Mouse (Mus musculus) lung, embryonic 15.5 days (tissue): ENCODE measurements at regions not wholly inside any gene's neighbourhood (a gene's known extent, or its start where the extent isn't known, plus 50 kb on each side); places are given as distances from the start of the nearest gene placed in this dataset.

Source experiments
- ATAC-seq: fragments of 200-750 bp; cut with Nextera tagmentation; 2 replicates; pipeline ENCODE4 v1.8.0; 2017; ENCODE audit warnings: moderate number of reproducible peaks, borderline replicate concordance; ENCODE audit not compliant: low FRiP score, low TSS enrichment; ENCODE audit errors: extremely low read depth
- H3K27ac ChIP-seq: fragments of 300-500 bp; sonication (generic); 2 replicates; pipeline ENCODE4 v1.5.1; 2015; ENCODE audit warnings: moderate library complexity, mild to moderate bottlenecking, inconsistent platforms
- H3K27me3 ChIP-seq: fragments of 300-500 bp; sonication (generic); 2 replicates; pipeline ENCODE4 v1.6.1; 2015; ENCODE audit warnings: inconsistent platforms
- H3K36me3 ChIP-seq: fragments of 300-500 bp; sonication (generic); 2 replicates; pipeline ENCODE4 v1.6.1; 2015; ENCODE audit warnings: inconsistent platforms
- H3K4me1 ChIP-seq: fragments of 300-500 bp; sonication (generic); 2 replicates; pipeline ENCODE4 v1.6.1; 2015; ENCODE audit warnings: inconsistent platforms
- H3K4me2 ChIP-seq: fragments of 300-500 bp; sonication (generic); 2 replicates; pipeline ENCODE4 v1.6.1; 2015; ENCODE audit warnings: inconsistent platforms, mild to moderate bottlenecking, moderate library complexity
- H3K4me3 ChIP-seq: fragments of 300-500 bp; sonication (generic); 2 replicates; pipeline ENCODE4 v1.5.1; 2015; ENCODE audit warnings: mild to moderate bottlenecking, inconsistent platforms
- H3K9ac ChIP-seq: fragments of 300-500 bp; sonication (generic); 2 replicates; pipeline ENCODE4 v1.6.1; 2015; ENCODE audit warnings: inconsistent platforms
- H3K9me3 ChIP-seq: fragments of 300-500 bp; sonication (generic); 2 replicates; pipeline ENCODE4 v1.6.1; 2016; ENCODE audit warnings: inconsistent platforms
- WGBS: fragments of 180-500 bp; shearing (Covaris S2); methylation state at CpG from one replicate; pipeline ENCODE4 v1.1.7; 2015; 5-methylcytosine and 5-hydroxymethylcytosine counted together

DNA sequence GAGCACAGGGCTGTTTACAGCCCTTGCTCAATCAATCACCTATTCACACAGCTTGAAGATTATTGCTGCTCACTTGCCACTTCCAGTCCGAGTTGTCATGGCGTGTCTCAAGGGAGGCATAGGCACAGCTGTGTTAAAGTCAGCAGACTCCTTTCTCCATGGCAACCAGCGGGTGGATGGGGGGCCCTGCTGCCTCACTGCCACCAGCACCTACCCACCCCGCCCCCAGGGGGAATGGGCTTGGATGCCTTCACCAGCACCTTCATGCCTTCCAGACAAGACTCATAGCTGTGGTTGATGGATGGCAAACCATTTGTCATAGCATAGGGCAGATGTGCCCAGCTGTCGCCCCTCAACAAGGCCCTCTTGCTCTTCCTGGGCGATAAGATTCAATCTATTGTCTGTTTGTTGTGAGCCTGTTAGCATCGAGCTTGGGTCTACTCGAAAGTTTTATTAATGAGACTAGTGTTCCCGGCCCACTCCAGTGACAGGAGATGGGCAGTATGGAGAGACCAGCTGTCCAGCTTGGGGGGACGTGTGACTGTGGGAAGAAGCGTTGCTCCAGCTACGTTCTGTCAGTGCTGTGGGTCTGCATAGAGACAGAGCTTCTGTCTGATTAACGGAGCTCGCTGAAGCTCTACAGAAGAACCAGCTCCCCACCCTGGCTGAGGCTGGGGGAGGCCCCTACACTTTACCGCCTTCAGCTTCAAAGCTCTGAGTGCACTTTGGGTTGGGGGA lies 475.7 kb upstream of the Kcnab2 start:
- Histone ChIP-seq H3K27ac (no peak overlapping the region), H3K4me1 (no peaks in the 10 kb centered on the region), H3K27me3 (no peaks in the 10 kb centered on the region), H3K9ac (no peak overlapping the region), H3K9me3 (no peaks in the 10 kb centered on the region), H3K36me3 (no peaks in the 10 kb centered on the region), H3K4me2 (no peak overlapping the region), H3K4me3 (no peak overlapping the region)
- no peak for ATAC-seq
- WGBS, result 26% methylated on average over 15 of the region's 15 CpGs

DNA sequence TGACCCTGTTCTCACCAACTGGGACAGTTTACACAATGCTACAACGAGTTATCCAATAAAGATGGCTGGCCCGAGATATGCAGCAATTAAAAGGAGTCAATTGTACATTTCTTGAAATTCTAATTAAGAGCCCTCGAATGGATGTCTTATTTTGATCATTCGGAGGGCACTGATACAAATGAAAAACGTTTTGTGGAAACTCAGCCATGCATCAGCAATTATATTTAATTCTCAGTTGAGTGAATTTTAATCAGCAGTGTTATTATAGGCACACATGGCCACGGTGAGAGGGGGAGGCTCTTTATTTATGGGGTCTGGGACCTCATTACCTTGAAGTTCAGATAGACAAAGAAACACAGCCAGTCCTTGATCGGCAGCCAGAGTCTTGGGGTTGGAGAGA lies 471.3 kb upstream of the Kcnab2 start:
- H3K4me1 ChIP-seq, result no peaks in the 10 kb centered on the region
- no peaks in the 10 kb centered on the region for H3K9me3 ChIP-seq
- H3K27me3 ChIP-seq, result no peaks in the 10 kb centered on the region
- H3K9ac ChIP-seq, result no peak overlapping the region
- 68% methylated on average over 7 of the region's 7 CpGs for WGBS
- no peak overlapping the region for H3K27ac ChIP-seq
- no peaks in the 10 kb centered on the region for H3K36me3 ChIP-seq
- no peak overlapping the region for H3K4me3 ChIP-seq
- no peak for ATAC-seq
- no peak overlapping the region for H3K4me2 ChIP-seq

DNA sequence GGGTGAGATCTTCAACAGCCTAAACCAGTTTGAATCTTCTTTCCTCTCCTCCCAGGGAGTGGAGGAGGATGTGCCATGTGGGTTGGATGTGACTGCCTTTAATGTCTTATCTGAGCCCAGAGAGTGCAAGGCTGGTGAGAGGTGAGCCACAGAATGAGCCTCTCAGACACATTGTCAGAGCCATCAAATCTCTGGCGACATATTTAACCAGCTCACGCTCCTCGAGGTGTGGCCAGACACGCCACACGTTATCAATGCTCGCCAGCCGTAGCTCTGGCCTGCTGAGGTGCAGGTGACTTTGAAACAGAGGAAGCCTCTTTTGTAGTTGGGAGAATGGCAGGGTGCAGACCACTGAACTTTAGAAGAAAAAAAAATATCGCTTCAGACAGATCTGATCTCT lies 463.5 kb upstream of the Kcnab2 start:
- Histone ChIP-seq H3K9me3 (no peaks in the 10 kb centered on the region), H3K9ac (no peak overlapping the region), H3K4me2 (no peak overlapping the region), H3K36me3 (no peaks in the 10 kb centered on the region), H3K4me3 (no peak overlapping the region), H3K27me3 (no peaks in the 10 kb centered on the region), H3K4me1 (no peaks in the 10 kb centered on the region), H3K27ac (no peak overlapping the region)
- WGBS, result 80% methylated on average over 8 of the region's 8 CpGs
- ATAC-seq, result no peak

DNA sequence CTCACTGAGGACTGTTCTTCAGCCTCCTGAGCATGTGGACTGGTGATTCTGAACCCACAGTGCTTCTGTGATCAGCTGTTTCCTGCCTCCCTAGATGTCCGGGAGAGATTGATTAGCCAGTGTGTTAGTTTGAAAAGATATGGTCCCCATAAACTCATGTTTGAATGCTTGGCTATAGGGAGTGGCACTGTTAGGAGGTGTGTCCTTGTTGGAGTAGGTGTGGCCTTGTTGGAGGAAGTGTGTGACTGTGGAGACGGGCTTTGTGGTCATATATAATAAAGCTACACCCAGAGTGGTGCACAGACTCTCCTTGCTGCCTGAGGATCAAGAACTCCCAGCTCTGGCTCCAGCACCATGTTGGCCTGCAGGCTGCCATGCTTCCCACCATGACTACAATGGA lies 458.9 kb upstream of the Kcnab2 start:
- H3K27ac ChIP-seq, result no peak overlapping the region
- no peak overlapping the region for H3K9ac ChIP-seq
- no peaks in the 10 kb centered on the region for H3K4me1 ChIP-seq
- no peaks in the 10 kb centered on the region for H3K36me3 ChIP-seq
- H3K4me3 ChIP-seq, result no peak overlapping the region
- no peak overlapping the region for H3K4me2 ChIP-seq
- 70% methylated on average over 2 of the region's 2 CpGs for WGBS
- H3K9me3 ChIP-seq, result no peaks in the 10 kb centered on the region
- H3K27me3 ChIP-seq, result no peaks in the 10 kb centered on the region
- no peak for ATAC-seq

DNA sequence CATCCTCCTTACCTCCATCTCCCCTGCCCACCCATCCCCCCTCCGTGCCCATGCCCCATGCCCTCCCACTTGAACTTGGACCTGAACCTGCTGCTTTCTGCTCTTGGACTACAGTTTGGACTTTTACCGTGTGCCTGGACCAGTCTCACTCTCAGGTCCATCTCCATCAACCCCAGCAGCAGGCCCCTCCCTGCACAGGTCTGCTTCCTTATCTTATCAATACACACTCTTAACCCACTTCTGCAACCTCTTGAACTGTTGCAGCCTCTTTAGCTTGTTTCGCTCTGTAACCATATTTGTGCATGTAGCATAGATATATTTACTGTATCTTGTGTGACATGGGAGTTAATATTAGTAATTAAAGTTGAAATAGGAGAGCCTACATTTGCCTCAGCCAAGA lies 457.8 kb upstream of the Kcnab2 start:
- Histone ChIP-seq H3K36me3 (no peaks in the 10 kb centered on the region), H3K4me2 (no peak overlapping the region), H3K27ac (no peak overlapping the region), H3K4me1 (no peaks in the 10 kb centered on the region), H3K27me3 (no peaks in the 10 kb centered on the region), H3K9me3 (no peaks in the 10 kb centered on the region), H3K4me3 (no peak overlapping the region), H3K9ac (no peak overlapping the region)
- ATAC-seq, result no peak
- WGBS, result 69% methylated on average over 3 of the region's 3 CpGs

DNA sequence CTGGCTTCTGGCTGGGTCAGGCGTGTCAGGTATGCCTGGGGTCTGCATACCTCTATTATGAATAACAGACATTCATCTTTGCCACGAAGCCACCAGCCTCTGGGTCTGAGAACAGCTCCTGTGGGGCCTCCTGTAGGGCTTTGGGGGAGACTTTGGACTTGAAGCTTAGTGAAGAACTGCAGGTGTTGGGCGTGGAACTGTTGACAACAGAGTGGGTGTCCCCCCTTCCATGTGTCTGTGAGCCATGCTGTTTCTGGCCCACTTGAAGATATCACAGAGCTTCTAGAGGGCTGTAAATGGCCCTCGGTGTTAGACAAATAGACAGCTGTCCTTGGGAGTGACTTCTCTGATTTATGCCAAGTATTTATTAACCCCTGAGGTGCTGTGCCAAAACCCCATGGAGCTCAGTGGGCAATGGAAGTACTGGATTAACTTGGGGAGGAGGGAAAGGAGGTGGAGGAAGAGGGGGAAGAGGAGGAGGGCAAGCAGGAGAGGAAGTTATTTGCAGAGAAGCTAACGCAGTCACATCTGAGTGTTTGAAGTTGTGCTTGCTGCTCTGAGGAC lies 450.8 kb upstream of the Kcnab2 start:
- Histone ChIP-seq H3K27ac (no peak overlapping the region), H3K36me3 (no peaks in the 10 kb centered on the region), H3K27me3 (no peaks in the 10 kb centered on the region), H3K9ac (no peak overlapping the region), H3K4me2 (no peak overlapping the region), H3K4me3 (no peak overlapping the region), H3K9me3 (no peaks in the 10 kb centered on the region), H3K4me1 (no peaks in the 10 kb centered on the region)
- no peak for ATAC-seq
- WGBS, result 36% methylated on average over 5 of the region's 5 CpGs

DNA sequence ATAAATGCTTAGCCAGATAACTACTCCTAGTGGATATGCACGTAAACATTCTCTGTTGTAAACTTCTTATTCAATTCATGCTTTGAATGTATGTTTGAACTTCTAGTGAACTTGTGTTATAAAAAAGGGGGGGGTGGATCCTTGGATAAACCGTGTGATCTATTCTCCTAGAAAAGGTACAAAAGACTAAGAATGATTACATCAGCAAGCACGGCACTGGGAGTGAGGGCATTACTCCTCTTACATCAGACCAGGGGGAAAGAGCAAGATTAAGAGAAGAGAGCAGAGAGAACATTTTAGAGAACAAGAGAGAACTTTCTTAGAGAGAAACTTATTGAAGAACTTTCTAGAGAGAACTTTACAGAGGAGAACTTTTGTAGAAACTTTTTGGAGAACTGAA lies 442.6 kb upstream of the Kcnab2 start:
- Histone ChIP-seq H3K4me1 (no peaks in the 10 kb centered on the region), H3K27ac (no peak overlapping the region), H3K4me2 (no peak overlapping the region), H3K36me3 (no peaks in the 10 kb centered on the region), H3K27me3 (no peaks in the 10 kb centered on the region), H3K9ac (no peak overlapping the region), H3K4me3 (no peak overlapping the region), H3K9me3 (no peaks in the 10 kb centered on the region)
- 65% methylated on average over 3 of the region's 3 CpGs for WGBS
- no peak for ATAC-seq

DNA sequence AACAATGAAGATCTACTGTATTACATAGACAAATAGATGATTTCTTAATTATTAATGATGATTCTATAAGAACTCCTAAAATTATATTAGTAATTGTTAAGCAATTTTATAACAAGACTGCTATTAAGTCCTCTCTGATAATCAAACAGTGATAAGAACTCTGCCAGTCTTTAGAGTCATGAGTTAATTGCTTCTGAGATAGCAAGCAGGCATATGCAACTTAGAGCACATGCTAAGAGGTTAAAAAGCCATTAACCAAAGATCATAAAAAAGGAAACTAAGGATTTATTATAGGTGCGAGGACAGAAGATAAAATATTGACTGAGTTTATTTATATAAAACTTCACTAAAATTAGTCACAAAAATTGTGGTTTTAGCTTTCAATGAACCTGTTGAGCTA lies 442.2 kb upstream of the Kcnab2 start:
- no peaks in the 10 kb centered on the region for H3K9me3 ChIP-seq
- H3K36me3 ChIP-seq, result no peaks in the 10 kb centered on the region
- no peak overlapping the region for H3K4me3 ChIP-seq
- H3K27me3 ChIP-seq, result no peaks in the 10 kb centered on the region
- no peak for ATAC-seq
- H3K27ac ChIP-seq, result no peak overlapping the region
- H3K4me1 ChIP-seq, result no peaks in the 10 kb centered on the region
- 64% methylated on average over 1 of the region's 1 CpGs for whole genome bisulfite sequencing
- H3K4me2 ChIP-seq, result no peak overlapping the region
- H3K9ac ChIP-seq, result no peak overlapping the region

DNA sequence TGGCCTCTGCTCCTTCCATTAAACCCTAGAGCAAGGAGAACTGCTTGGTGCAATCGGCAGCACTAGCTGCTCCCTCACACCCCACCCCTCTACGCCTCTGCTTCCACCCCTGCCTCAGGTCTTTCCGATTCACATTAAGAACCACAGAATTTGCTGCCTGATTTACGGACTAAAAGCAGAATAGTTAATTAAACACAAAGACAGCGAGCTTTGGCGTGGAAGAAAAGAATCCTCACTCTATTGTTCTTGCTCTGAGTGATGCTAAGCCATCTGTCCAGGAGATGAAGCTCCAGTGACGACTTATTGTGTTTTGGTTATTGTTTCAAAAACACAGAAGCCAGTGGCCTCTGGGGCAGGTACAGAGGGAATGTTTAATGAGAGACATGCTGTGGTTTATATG lies 438.9 kb upstream of the Kcnab2 start:
- no peaks in the 10 kb centered on the region for H3K9me3 ChIP-seq
- no peak for ATAC-seq
- no peak overlapping the region for H3K27ac ChIP-seq
- H3K4me2 ChIP-seq, result no peak overlapping the region
- WGBS, result 45% methylated on average over 7 of the region's 7 CpGs
- H3K4me3 ChIP-seq, result no peak overlapping the region
- H3K9ac ChIP-seq, result no peak overlapping the region
- no peaks in the 10 kb centered on the region for H3K36me3 ChIP-seq
- no peaks in the 10 kb centered on the region for H3K27me3 ChIP-seq
- no peaks in the 10 kb centered on the region for H3K4me1 ChIP-seq

DNA sequence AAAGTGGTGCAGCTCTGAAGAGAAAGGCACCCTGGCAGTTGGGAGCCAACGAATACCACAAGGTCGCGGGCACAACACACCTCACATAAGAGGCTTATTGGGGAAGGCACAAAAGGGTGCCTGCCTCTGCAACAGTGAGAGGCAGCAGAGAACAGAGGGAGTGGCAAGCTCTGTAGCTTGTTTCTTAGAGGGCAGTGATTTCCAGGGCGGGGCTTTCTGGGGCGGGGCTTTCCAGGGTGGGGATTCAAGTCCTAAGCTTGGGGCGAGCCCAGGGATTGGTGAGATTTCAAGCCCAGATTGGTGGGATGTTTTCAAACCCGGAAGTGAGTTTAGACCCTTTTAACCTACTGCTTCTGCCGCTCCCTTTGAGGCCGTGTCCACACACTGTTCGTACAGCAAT lies 435.8 kb upstream of the Kcnab2 start:
- no peak overlapping the region for H3K9ac ChIP-seq
- H3K36me3 ChIP-seq, result no peaks in the 10 kb centered on the region
- no peak overlapping the region for H3K4me3 ChIP-seq
- no peaks in the 10 kb centered on the region for H3K27me3 ChIP-seq
- ATAC-seq, result no peak
- no peak overlapping the region for H3K4me2 ChIP-seq
- H3K4me1 ChIP-seq, result no peaks in the 10 kb centered on the region
- 34% methylated on average over 10 of the region's 10 CpGs for WGBS
- H3K9me3 ChIP-seq, result no peaks in the 10 kb centered on the region
- no peak overlapping the region for H3K27ac ChIP-seq

DNA sequence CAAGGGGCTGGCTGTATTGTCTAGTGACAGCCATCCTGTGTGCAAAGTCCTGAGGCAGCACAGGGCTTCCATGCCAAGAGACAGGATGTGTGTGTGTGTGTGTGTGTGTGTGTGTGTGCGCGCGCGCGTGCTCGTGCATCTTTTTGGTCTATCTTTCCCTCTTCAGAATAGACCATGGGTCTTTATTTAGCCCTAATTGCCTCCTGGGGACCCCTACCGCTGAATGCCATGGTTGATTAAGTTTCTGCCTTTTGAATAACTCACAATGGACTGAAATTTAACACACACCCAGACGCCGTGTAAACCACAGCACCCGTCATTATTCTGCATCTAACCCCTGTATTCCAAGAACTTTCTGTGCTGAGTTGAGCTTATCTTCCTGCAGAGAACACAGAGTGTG lies 435.2 kb upstream of the Kcnab2 start:
- 86% methylated on average over 10 of the region's 10 CpGs for WGBS
- no peak for ATAC-seq

DNA sequence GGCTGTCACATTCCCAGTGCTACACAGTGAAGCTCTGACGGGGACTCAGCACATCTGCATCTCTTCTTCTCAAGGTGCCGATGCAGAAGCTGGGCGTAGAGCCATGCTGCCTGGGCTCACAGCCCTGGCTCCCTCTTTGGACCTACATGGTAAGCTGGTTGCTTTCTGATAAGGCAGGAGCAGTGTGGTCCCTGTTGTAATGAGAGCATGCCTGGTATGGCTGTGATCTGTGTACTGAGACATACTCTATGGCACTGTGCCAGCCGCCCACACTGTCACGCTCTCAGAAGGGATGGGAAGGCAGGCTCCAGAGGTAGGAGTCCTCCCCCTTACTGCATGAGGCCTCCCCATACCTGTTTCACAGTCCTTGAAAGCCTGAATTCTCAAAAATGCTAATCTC lies 430.6 kb upstream of the Kcnab2 start:
- no peaks in the 10 kb centered on the region for H3K4me1 ChIP-seq
- no peaks in the 10 kb centered on the region for H3K9me3 ChIP-seq
- ATAC-seq, result peak; percentile 46; the same call in 1 of the 2 replicates
- H3K4me2 ChIP-seq, result no peak overlapping the region
- no peaks in the 10 kb centered on the region for H3K27me3 ChIP-seq
- no peak overlapping the region for H3K4me3 ChIP-seq
- no peak overlapping the region for H3K27ac ChIP-seq
- H3K9ac ChIP-seq, result no peak overlapping the region
- H3K36me3 ChIP-seq, result no peaks in the 10 kb centered on the region
- WGBS, result 46% methylated on average over 5 of the region's 5 CpGs

More for the DNA sequence above, 435.2 kb upstream of the Kcnab2 start:
- H3K4me1 ChIP-seq, result no peaks in the 10 kb centered on the region
- no peak overlapping the region for H3K4me3 ChIP-seq
- no peak overlapping the region for H3K4me2 ChIP-seq
- no peaks in the 10 kb centered on the region for H3K9me3 ChIP-seq
- H3K9ac ChIP-seq, result no peak overlapping the region
- no peaks in the 10 kb centered on the region for H3K36me3 ChIP-seq
- no peak overlapping the region for H3K27ac ChIP-seq
- H3K27me3 ChIP-seq, result no peaks in the 10 kb centered on the region

DNA sequence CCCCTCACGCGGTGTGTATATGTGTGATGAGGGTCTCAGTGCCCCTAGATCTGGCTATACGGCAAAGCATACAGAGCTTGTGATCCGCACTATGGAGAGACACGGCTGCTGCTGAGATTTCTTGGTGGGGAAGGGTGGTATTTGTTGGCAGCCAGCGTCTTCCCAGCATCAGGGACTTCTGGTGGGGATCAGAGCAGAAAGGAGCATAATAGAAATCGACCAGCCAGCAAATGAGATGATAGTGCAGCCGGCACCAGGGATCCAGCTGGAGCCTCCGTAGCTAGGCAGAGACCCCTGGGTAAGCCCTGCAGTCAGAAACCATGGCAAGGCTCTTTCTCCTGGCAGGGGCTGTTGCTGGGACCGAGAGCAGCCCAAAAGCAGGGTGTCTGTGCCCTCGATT lies 425.2 kb upstream of the Kcnab2 start:
- 74% methylated on average over 11 of the region's 11 CpGs for WGBS
- no peaks in the 10 kb centered on the region for H3K9me3 ChIP-seq
- no peak overlapping the region for H3K4me3 ChIP-seq
- H3K4me2 ChIP-seq, result no peak overlapping the region
- no peaks in the 10 kb centered on the region for H3K36me3 ChIP-seq
- H3K9ac ChIP-seq, result no peak overlapping the region
- H3K4me1 ChIP-seq, result no peaks in the 10 kb centered on the region
- no peaks in the 10 kb centered on the region for H3K27me3 ChIP-seq
- ATAC-seq, result no peak
- no peak overlapping the region for H3K27ac ChIP-seq
